Mouse (Mus musculus) neural tube, embryonic 12.5 days (tissue): Measurements from ENCODE around the gene Egfem1. TPM values are rescaled to one million over a fixed set of nuclear protein-coding genes. Genes with fewer than 3 reads are reported as not detected.

Source experiments
- ATAC-seq: fragments of 200-750 bp; cut with Nextera tagmentation; 2 replicates; pipeline ENCODE4 v1.8.0; 2017; ENCODE audit warnings: low read depth, mild to moderate bottlenecking, moderate TSS enrichment, moderate library complexity; ENCODE audit not compliant: low FRiP score
- H3K27ac ChIP-seq: fragments of 300-500 bp; sonication (generic); 2 replicates; pipeline ENCODE4 v1.5.1; 2016
- H3K27me3 ChIP-seq: fragments of 300-500 bp; sonication (generic); replicated peaks from 2 replicates; pipeline ENCODE4 v1.6.1; 2016; ENCODE audit warnings: mild to moderate bottlenecking
- H3K36me3 ChIP-seq: fragments of 300-500 bp; sonication (generic); 2 replicates; pipeline ENCODE4 v1.6.1; 2016; ENCODE audit warnings: mild to moderate bottlenecking
- H3K4me1 ChIP-seq: fragments of 300-500 bp; sonication (generic); 2 replicates; pipeline ENCODE4 v1.6.1; 2016
- H3K4me2 ChIP-seq: fragments of 300-500 bp; sonication (generic); replicated peaks from 2 replicates; pipeline ENCODE4 v1.6.1; 2016; ENCODE audit warnings: mild to moderate bottlenecking
- H3K4me3 ChIP-seq: fragments of 300-500 bp; sonication (generic); 2 replicates; pipeline ENCODE4 v1.5.1; 2016
- H3K9ac ChIP-seq: fragments of 300-500 bp; sonication (generic); 2 replicates; pipeline ENCODE4 v1.6.1; 2016; ENCODE audit warnings: mild to moderate bottlenecking
- H3K9me3 ChIP-seq: fragments of 300-500 bp; sonication (generic); 2 replicates; pipeline ENCODE4 v1.6.1; 2016; ENCODE audit warnings: mild to moderate bottlenecking
- WGBS: fragments of 180-500 bp; shearing (Covaris S2); methylation state at CpG from one replicate; pipeline ENCODE4 v1.1.7; 2016; 5-methylcytosine and 5-hydroxymethylcytosine counted together
- polyA plus RNA-seq: library from polyadenylated mRNA; unstranded; fragments of >200 nt; fragmentation: Nextera tagmentation; extraction: Ambion mirVana; gene quantifications from 2 replicates; pipeline ENCODE4 v1.2.1, GENCODE M21; 2016

Gene Egfem1
- polyA plus RNA-seq, 1 experiment from 2014 or later, result 4.9 TPM

GRCm38 (mm10) chr3:29689367-29690285, 607.8 kb downstream of the Egfem1 start:
- Histone ChIP-seq H3K27me3 (no peaks in the 10 kb centered on the region), H3K4me2 (no peak overlapping the region), H3K36me3 (no peaks in the 10 kb centered on the region), H3K4me3 (no peak overlapping the region), H3K9ac (no peak overlapping the region), H3K27ac (no peak overlapping the region), H3K4me1 (0 out of 2 replicates have a peak, but pooled peaks cover 5% of the 10 kb centered on the region), H3K9me3 (no peaks in the 10 kb centered on the region)
- ATAC-seq, result no peak
- WGBS, result 82% methylated on average over 8 of the region's 8 CpGs

DNA sequence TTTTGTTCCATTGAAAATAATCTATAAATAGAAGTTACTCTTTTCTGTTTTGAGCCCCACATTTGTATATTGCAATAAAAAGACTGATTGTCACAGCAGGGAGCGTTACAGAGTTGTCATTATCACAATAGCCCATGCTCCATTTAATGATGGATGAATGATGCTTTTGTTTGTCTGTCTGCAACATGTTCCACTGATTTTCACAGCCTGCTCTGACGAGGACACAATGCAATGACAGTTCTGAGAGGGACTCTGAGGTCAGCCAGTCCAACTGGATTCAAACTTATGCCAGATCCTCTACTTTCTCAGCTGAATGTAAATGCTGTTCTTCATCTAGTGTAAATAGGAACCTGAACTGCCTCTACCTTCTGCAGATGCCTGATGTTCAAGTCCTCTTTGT, 619.3 kb downstream of the Egfem1 start:
- 23% methylated on average over 2 of the region's 2 CpGs for WGBS

GRCm38 (mm10) chr3:29706816-29707215, 625.0 kb downstream of the Egfem1 start:
- no peaks in the 10 kb centered on the region for H3K9me3 ChIP-seq
- WGBS, result 93% methylated on average over 2 of the region's 2 CpGs
- no peaks in the 10 kb centered on the region for H3K36me3 ChIP-seq
- no peak for ATAC-seq
- H3K27me3 ChIP-seq, result no peaks in the 10 kb centered on the region
- H3K4me2 ChIP-seq, result no peak overlapping the region
- H3K27ac ChIP-seq, result no peak overlapping the region
- H3K9ac ChIP-seq, result no peak overlapping the region
- no peaks in the 10 kb centered on the region for H3K4me1 ChIP-seq
- no peak overlapping the region for H3K4me3 ChIP-seq

More for the DNA sequence above, 619.3 kb downstream of the Egfem1 start:
- Histone ChIP-seq H3K27ac (no peak overlapping the region), H3K4me1 (no peaks in the 10 kb centered on the region), H3K27me3 (no peaks in the 10 kb centered on the region), H3K36me3 (no peaks in the 10 kb centered on the region), H3K4me3 (no peak overlapping the region), H3K4me2 (no peak overlapping the region), H3K9me3 (no peaks in the 10 kb centered on the region), H3K9ac (no peak overlapping the region)
- ATAC-seq, result no peak

GRCm38 (mm10) chr3:29707467-29707866, 625.6 kb downstream of the Egfem1 start:
- Histone ChIP-seq H3K9ac (no peak overlapping the region), H3K27ac (no peak overlapping the region), H3K4me1 (no peaks in the 10 kb centered on the region), H3K4me2 (no peak overlapping the region), H3K9me3 (no peaks in the 10 kb centered on the region), H3K27me3 (no peaks in the 10 kb centered on the region), H3K36me3 (no peaks in the 10 kb centered on the region), H3K4me3 (no peak overlapping the region)
- ATAC-seq, result no peak
- 94% methylated on average over 1 of the region's 1 CpGs for WGBS

DNA sequence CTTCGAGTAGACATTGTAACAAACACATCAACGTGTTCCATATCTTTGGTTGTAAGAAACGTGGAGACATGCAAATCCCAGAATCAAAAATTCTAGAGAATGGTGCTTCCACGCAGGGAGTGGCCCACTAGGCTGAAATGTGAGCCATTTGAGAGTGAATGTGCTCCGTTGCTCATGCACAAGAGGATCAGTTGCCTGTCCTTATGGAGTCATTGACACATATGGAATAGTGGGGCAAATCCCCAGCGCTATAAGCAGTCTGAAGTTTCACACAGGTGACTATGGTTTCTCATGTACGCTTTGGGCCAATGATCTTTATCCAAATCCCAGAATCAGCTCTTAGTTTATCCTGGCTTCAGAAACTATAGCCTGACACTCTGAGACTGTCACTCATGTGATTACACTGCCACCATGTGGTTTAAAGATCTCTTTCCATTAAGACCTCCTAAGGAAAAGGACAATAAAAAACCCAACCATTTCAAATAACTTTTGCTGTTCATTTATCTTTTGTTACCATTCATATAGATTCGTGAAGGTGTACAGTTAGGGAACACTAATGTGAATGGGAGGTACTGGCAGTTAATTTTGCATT, 644.6 kb downstream of the Egfem1 start:
- 64% methylated on average over 8 of the region's 8 CpGs for WGBS
- H3K27me3 ChIP-seq, result no peaks in the 10 kb centered on the region
- H3K4me3 ChIP-seq, result no peak overlapping the region
- H3K27ac ChIP-seq, result no peak overlapping the region
- H3K4me1 ChIP-seq, result no peaks in the 10 kb centered on the region
- H3K9ac ChIP-seq, result no peak overlapping the region
- H3K4me2 ChIP-seq, result no peak overlapping the region
- no peaks in the 10 kb centered on the region for H3K36me3 ChIP-seq
- 0 out of 2 replicates have a peak, but pooled peaks have one; percentile 65 for ATAC-seq
- no peaks in the 10 kb centered on the region for H3K9me3 ChIP-seq

GRCm38 (mm10) chr3:29730062-29730760, 648.4 kb downstream of the Egfem1 start:
- Histone ChIP-seq H3K4me1 (no peaks in the 10 kb centered on the region), H3K27me3 (no peaks in the 10 kb centered on the region), H3K36me3 (no peaks in the 10 kb centered on the region), H3K9me3 (no peaks in the 10 kb centered on the region), H3K4me3 (no peak overlapping the region), H3K9ac (no peak overlapping the region), H3K27ac (no peak overlapping the region), H3K4me2 (no peak overlapping the region)
- 0 out of 2 replicates have a peak, but pooled peaks have one; percentile 17 for ATAC-seq
- 26% methylated on average over 4 of the region's 4 CpGs for WGBS

DNA sequence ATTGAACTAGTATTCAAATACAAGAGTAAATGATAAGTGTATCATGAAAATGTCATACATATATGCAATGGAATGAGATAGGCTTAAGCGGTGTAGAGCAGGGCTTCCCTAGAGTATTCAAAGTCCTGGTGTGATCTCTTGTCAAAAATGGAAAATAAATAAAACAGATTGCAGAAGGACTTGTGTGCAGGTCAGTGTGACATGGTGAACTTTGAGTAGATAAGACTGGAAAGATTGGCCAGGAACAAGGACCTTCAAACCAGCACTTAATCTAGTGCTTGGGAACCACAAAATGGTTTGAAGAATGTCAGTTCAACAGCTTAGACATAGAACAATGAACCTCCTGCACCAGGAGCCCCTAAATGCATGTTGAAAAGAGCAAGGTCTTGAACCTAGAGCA, 649.7 kb downstream of the Egfem1 start:
- Histone ChIP-seq H3K9ac (no peak overlapping the region), H3K27me3 (no peaks in the 10 kb centered on the region), H3K9me3 (no peaks in the 10 kb centered on the region), H3K4me3 (no peak overlapping the region), H3K27ac (no peak overlapping the region), H3K4me1 (no peaks in the 10 kb centered on the region), H3K36me3 (no peaks in the 10 kb centered on the region), H3K4me2 (no peak overlapping the region)
- no peak for ATAC-seq
- 100% methylated on average over 1 of the region's 1 CpGs for WGBS

DNA sequence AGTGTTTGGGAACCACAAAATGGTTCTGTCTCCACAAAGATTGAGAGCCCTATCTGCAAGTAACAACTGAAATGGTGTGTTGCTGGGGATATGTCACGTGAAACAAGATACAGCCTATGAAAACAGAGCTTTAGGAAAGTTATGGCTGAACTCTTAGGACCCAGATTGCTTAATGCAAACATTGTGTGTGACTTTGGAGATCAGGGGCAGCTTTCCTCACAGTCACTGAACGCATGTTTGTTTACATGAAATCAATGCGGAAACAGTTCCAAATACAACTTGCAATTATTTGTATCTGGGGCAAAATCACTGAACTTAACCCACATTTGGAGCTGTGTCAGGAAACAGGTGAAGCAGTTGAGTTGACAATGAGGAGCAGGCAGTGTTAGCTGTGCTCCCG, 650.8 kb downstream of the Egfem1 start:
- no peak overlapping the region for H3K9ac ChIP-seq
- no peaks in the 10 kb centered on the region for H3K36me3 ChIP-seq
- no peaks in the 10 kb centered on the region for H3K27me3 ChIP-seq
- WGBS, result 73% methylated on average over 4 of the region's 4 CpGs
- H3K27ac ChIP-seq, result no peak overlapping the region
- H3K9me3 ChIP-seq, result no peaks in the 10 kb centered on the region
- H3K4me1 ChIP-seq, result no peaks in the 10 kb centered on the region
- no peak overlapping the region for H3K4me3 ChIP-seq
- ATAC-seq, result no peak
- no peak overlapping the region for H3K4me2 ChIP-seq

GRCm38 (mm10) chr3:29734251-29734650, 652.4 kb downstream of the Egfem1 start:
- Histone ChIP-seq H3K4me2 (no peak overlapping the region), H3K9me3 (no peaks in the 10 kb centered on the region), H3K4me3 (no peak overlapping the region), H3K27ac (no peak overlapping the region), H3K4me1 (no peaks in the 10 kb centered on the region), H3K27me3 (no peaks in the 10 kb centered on the region), H3K9ac (no peak overlapping the region), H3K36me3 (no peaks in the 10 kb centered on the region)
- WGBS, result 56% methylated on average over 6 of the region's 6 CpGs
- no peak for ATAC-seq

- Histone ChIP-seq H3K9ac (no peak overlapping the region), H3K4me3 (no peak overlapping the region), H3K36me3 (no peaks in the 10 kb centered on the region), H3K4me1 (no peaks in the 10 kb centered on the region), H3K27me3 (no peaks in the 10 kb centered on the region), H3K9me3 (no peaks in the 10 kb centered on the region), H3K27ac (no peak overlapping the region), H3K4me2 (no peak overlapping the region)
- 40% methylated on average over 5 of the region's 5 CpGs for whole genome bisulfite sequencing
- ATAC-seq, result no peak
Observed at GRCm38 (mm10) chr3:29739292-29739691, 657.5 kb downstream of the Egfem1 start.
